Mouse (Mus musculus): ENCODE measurements around the gene Prkcg.

DNA sequence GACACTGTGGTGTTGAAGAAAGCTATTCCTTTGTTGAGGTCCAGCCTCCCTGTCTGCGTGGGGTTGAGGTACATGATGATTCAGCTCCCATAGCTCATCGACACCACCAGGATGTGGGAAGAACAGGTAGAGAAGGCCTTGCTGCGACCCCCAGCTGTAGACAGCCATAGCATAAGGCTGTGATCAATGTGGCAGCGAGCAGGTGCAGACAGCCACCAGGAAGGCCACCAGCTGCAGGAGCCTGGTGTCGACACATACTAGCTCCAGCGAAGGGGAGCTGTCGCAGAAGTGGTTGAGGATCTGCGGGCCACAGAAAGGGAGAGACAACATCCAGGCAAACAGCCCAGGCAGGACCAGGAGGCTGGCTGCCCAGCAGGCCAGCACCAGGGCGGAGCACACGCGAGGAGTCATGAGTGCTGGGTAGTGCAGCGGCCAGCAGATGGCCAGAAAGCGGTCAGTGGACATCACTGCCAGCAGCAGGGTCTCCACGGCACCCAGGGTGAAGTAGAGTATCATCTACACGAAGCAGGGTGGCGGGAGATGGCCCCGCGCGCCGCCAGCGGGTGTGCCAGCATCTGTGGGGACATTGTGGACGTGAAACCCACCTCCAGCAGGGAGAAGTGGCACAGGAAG, 24.5 kb upstream of the Prkcg start:
- no peak for TF ChIP-seq POLR2A (IDR thresholded peaks at IDR 0.05; ENCODE audit: extremely low read depth, insufficient read depth, low read length)
- no peak for TF ChIP-seq CTCF (IDR thresholded peaks at IDR 0.05; ENCODE audit: extremely low read depth, insufficient read depth, low read length)

Measured in cortical plate, adult 2 months (tissue).